Mouse (Mus musculus): ENCODE measurements around the gene Ube2h.

DNA sequence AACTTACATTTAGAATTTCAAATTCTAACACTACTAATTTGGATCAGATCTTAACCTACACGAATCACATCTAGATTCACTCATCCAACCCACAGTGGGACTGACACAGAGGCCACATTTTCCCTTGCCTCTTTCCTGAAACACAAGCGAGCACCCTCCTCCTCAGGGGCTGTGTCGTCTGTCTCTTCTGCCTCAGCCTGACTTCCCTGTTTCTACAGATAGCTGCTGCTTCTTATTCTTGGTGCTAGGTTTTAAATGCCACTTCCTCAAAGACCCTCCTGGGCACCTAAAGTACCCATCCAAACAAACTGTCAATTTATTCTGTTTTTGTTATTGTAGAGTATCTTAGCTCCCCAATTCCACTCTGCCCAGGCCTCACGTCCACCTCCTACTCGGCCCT lies 34.5 kb downstream of the Ube2h start:
- no peak for TF ChIP-seq CTCF (IDR thresholded peaks at IDR 0.05; ENCODE audit: extremely low read depth, insufficient read depth, insufficient read length, insufficient replicate concordance)
- no peak for TF ChIP-seq POLR2A (IDR thresholded peaks at IDR 0.05; ENCODE audit: low read depth, low read length)

All from spleen, adult 2 months (tissue).